Mouse (Mus musculus) retina, postnatal 1 day (tissue): ENCODE measurements around the gene Enox1.
A peak's percentile ranks its signal among the peaks of the same experiment; 100 is the strongest.

Experiments
- DNase-seq: peaks from one replicate; pipeline ENCODE4 v3.0.0-alpha.2; 2012

Gene Enox1

GRCm38 (mm10) chr14:77279143-77279542 lies 122.6 kb downstream of the Enox1 start:
- DNase-seq: no peak

GRCm38 (mm10) chr14:77280454-77280853 lies 123.9 kb downstream of the Enox1 start:
- DNase-seq: no peak

GRCm38 (mm10) chr14:77280893-77281292 lies 124.3 kb downstream of the Enox1 start:
- DNase-seq: no peak

GRCm38 (mm10) chr14:77283939-77284338 lies 127.4 kb downstream of the Enox1 start:
- DNase-seq: no peak

- peak; percentile 32 for DNase-seq
Observed at GRCm38 (mm10) chr14:77285453-77285852, 128.9 kb downstream of the Enox1 start.

GRCm38 (mm10) chr14:77291756-77292155 lies 135.2 kb downstream of the Enox1 start:
- no peak for DNase-seq

- DNase-seq: no peak
Observed at GRCm38 (mm10) chr14:77297039-77297438, 140.5 kb downstream of the Enox1 start.

GRCm38 (mm10) chr14:77298327-77298726 lies 141.8 kb downstream of the Enox1 start:
- DNase-seq: no peak

GRCm38 (mm10) chr14:77309571-77309970 lies 153.0 kb downstream of the Enox1 start:
- DNase-seq: no peak

- no peak for DNase-seq
Observed at GRCm38 (mm10) chr14:77311456-77311855, 154.9 kb downstream of the Enox1 start.

GRCm38 (mm10) chr14:77319396-77319795 lies 162.8 kb downstream of the Enox1 start:
- no peak for DNase-seq

- no peak for DNase-seq
Observed at GRCm38 (mm10) chr14:77324348-77324747, 167.8 kb downstream of the Enox1 start.

- peak; percentile 42 for DNase-seq
Observed at GRCm38 (mm10) chr14:77327693-77328092, 171.1 kb downstream of the Enox1 start.

GRCm38 (mm10) chr14:77329791-77330190 lies 173.2 kb downstream of the Enox1 start:
- DNase-seq: no peak

GRCm38 (mm10) chr14:77343662-77344340 lies 187.2 kb downstream of the Enox1 start:
- DNase-seq: peak; percentile 25

- DNase-seq: no peak
Observed at GRCm38 (mm10) chr14:77346296-77346695, 189.7 kb downstream of the Enox1 start.

- no peak for DNase-seq
Observed at GRCm38 (mm10) chr14:77351803-77352352, 195.3 kb downstream of the Enox1 start.

GRCm38 (mm10) chr14:77362662-77363061 lies 206.1 kb downstream of the Enox1 start:
- no peak for DNase-seq

GRCm38 (mm10) chr14:77368411-77368810 lies 211.8 kb downstream of the Enox1 start:
- no peak for DNase-seq

- no peak for DNase-seq
Observed at GRCm38 (mm10) chr14:77369070-77369469, 212.5 kb downstream of the Enox1 start.

GRCm38 (mm10) chr14:77370521-77370920 lies 214.0 kb downstream of the Enox1 start:
- DNase-seq: no peak

GRCm38 (mm10) chr14:77371977-77372376 lies 215.4 kb downstream of the Enox1 start:
- DNase-seq: no peak

- DNase-seq: no peak
Observed at GRCm38 (mm10) chr14:77373119-77373518, 216.6 kb downstream of the Enox1 start.

- DNase-seq: no peak
Observed at GRCm38 (mm10) chr14:77375054-77375453, 218.5 kb downstream of the Enox1 start.

GRCm38 (mm10) chr14:77375618-77376017 lies 219.1 kb downstream of the Enox1 start:
- no peak for DNase-seq
